Mouse (Mus musculus) CH12.LX (cell line): Measurements from ENCODE around the gene Iqcn. TPM values are rescaled to one million over a fixed set of nuclear protein-coding genes. Genes with fewer than 3 reads are reported as not detected.
A peak's percentile ranks its signal among the peaks of the same experiment; 100 is the strongest.

Experiments
- DNase-seq: peaks from one replicate; pipeline ENCODE4 v3.0.0-alpha.2; 2013; ENCODE audit errors: extremely low read depth
- H3K27ac ChIP-seq: 2 replicates; pipeline ENCODE4 v1.5.1; 2012; ENCODE audit warnings: low read depth, mild to moderate bottlenecking, control low read depth, moderate library complexity; ENCODE audit not compliant: insufficient read depth
- H3K27me3 ChIP-seq: replicated peaks from 2 replicates; pipeline ENCODE3; 2012; ENCODE audit warnings: inconsistent platforms
- H3K36me3 ChIP-seq, 2 experiments: replicated peaks in 1 of 2; 2 replicates each; pipeline versions ENCODE3 to v1.6.1; 2012; ENCODE audit warnings: inconsistent platforms in 1 of 2, low read length in 1 of 2, mild to moderate bottlenecking in 1 of 2, mixed read lengths in 1 of 2, moderate library complexity in 1 of 2; ENCODE audit not compliant: control insufficient read depth in 1 of 2, insufficient read depth in 1 of 2
- H3K4me1 ChIP-seq, 2 experiments: 2 replicates each; pipeline ENCODE4 v1.6.1; 2012; ENCODE audit warnings: inconsistent platforms in 1 of 2, moderate library complexity in 1 of 2; ENCODE audit not compliant: insufficient read depth in 2 of 2, control insufficient read depth in 1 of 2
- H3K4me2 ChIP-seq: 2 replicates; pipeline ENCODE4 v1.6.1; 2012; ENCODE audit warnings: low read depth, mild to moderate bottlenecking, control low read depth; ENCODE audit not compliant: poor library complexity, insufficient read depth, severe bottlenecking
- H3K4me3 ChIP-seq, 3 experiments: fragments of 150-350 bp in 1 of 3; sonication (generic) in 1 of 3; replicated peaks in 1 of 3; 2 replicates each; pipeline versions ENCODE3 to v1.5.1; 2011 to 2012; ENCODE audit warnings: low read depth in 2 of 3, low read length in 2 of 3, mild to moderate bottlenecking in 2 of 3, moderate library complexity in 2 of 3, control low read depth in 1 of 3, improper control_type of control experiment in 1 of 3, inconsistent platforms in 1 of 3, mixed read lengths in 1 of 3; ENCODE audit not compliant: poor library complexity in 1 of 3
- H3K79me2 ChIP-seq: replicated peaks from 2 replicates; pipeline ENCODE4 v1.6.1; 2012; ENCODE audit warnings: mild to moderate bottlenecking, moderate library complexity; ENCODE audit not compliant: control insufficient read depth, poor library complexity, insufficient read depth, severe bottlenecking; ENCODE audit errors: extremely low read depth
- H3K9ac ChIP-seq: 2 replicates; pipeline ENCODE4 v1.6.1; 2012; ENCODE audit warnings: low read depth, mild to moderate bottlenecking, control low read depth, moderate library complexity; ENCODE audit not compliant: insufficient read depth
- H3K9me3 ChIP-seq: replicated peaks from 2 replicates; pipeline ENCODE3; 2012; ENCODE audit warnings: low read length, inconsistent platforms, mixed read lengths
- CHD2 ChIP-seq: IDR thresholded peaks from 2 replicates; pipeline ENCODE4 v1.6.1; 2011; ENCODE audit warnings: low read length, improper control_type of control experiment
- CTCF ChIP-seq, 2 experiments: IDR thresholded peaks in 1 of 2; conservative IDR thresholded peaks in 1 of 2; 2 replicates each; pipeline ENCODE4 v1.5.1; 2011 to 2012; ENCODE audit warnings: low read depth in 2 of 2, low read length in 2 of 2, improper control_type of control experiment in 1 of 2, inconsistent platforms in 1 of 2, mild to moderate bottlenecking in 1 of 2, moderate library complexity in 1 of 2
- E2F4 ChIP-seq: IDR thresholded peaks from 2 replicates; pipeline ENCODE4 v1.6.1; 2011; ENCODE audit warnings: low read depth, low read length, improper control_type of control experiment; ENCODE audit not compliant: insufficient replicate concordance
- EP300 ChIP-seq: IDR thresholded peaks from 2 replicates; pipeline ENCODE4 v1.6.1; 2011; ENCODE audit warnings: low read length, improper control_type of control experiment
- ETS1 ChIP-seq: conservative IDR thresholded peaks from 2 replicates; pipeline ENCODE4 v1.6.1; 2012; ENCODE audit warnings: low read depth, mild to moderate bottlenecking, inconsistent platforms, low read length, improper control_type of control experiment, moderate library complexity
- GABPA ChIP-seq: IDR thresholded peaks from 2 replicates; pipeline ENCODE4 v1.6.1; 2012; ENCODE audit warnings: low read depth, low read length, improper control_type of control experiment, inconsistent platforms; ENCODE audit not compliant: insufficient replicate concordance
- KAT2A ChIP-seq: IDR thresholded peaks from 2 replicates; pipeline ENCODE4 v1.6.1; 2012; ENCODE audit warnings: low read length, improper control_type of control experiment, inconsistent platforms; ENCODE audit not compliant: insufficient replicate concordance
- MAX ChIP-seq: IDR thresholded peaks from 2 replicates; pipeline ENCODE4 v1.6.1; 2011; ENCODE audit warnings: low read length, improper control_type of control experiment
- NRF1 ChIP-seq: IDR thresholded peaks from 2 replicates; pipeline ENCODE4 v1.6.1; 2014; ENCODE audit warnings: low read depth, mild to moderate bottlenecking, inconsistent platforms, low read length, improper control_type of control experiment, moderate library complexity
- PAX5 ChIP-seq: IDR thresholded peaks from 2 replicates; pipeline ENCODE4 v1.6.1; 2012; ENCODE audit warnings: low read length, inconsistent platforms, mixed read lengths
- RCOR1 ChIP-seq: conservative IDR thresholded peaks from 2 replicates; pipeline ENCODE4 v1.6.1; 2012; ENCODE audit warnings: low read depth, mild to moderate bottlenecking, inconsistent platforms, low read length, improper control_type of control experiment
- SMC3 ChIP-seq: IDR thresholded peaks from 2 replicates; pipeline ENCODE4 v1.6.1; 2011; ENCODE audit warnings: low read depth, low read length, improper control_type of control experiment
- USF2 ChIP-seq: conservative IDR thresholded peaks from 2 replicates; pipeline ENCODE4 v1.6.1; 2011; ENCODE audit warnings: low read depth, low read length, improper control_type of control experiment
- ZC3H11A ChIP-seq: IDR thresholded peaks from 2 replicates; pipeline ENCODE4 v1.6.1; 2012; ENCODE audit warnings: low read depth, mild to moderate bottlenecking, inconsistent platforms, low read length, improper control_type of control experiment
- ZMIZ1 ChIP-seq: IDR thresholded peaks from 2 replicates; pipeline ENCODE4 v1.6.1; 2012; ENCODE audit warnings: low read depth, mild to moderate bottlenecking, inconsistent platforms, low read length, improper control_type of control experiment
- ZNF384 ChIP-seq: IDR thresholded peaks from 2 replicates; pipeline ENCODE4 v1.6.1; 2012; ENCODE audit warnings: low read depth, low read length, improper control_type of control experiment, inconsistent platforms
- dilution Hi-C: fragments of 300-500 bp; cut with MboI; formaldehyde crosslinking; loops from 2 replicates; pipeline ENCODE4 v1.14.3; 2020; ENCODE audit warnings: low sequenced_read_pairs; ENCODE audit not compliant: extremely low pct_unique_long_range_greater_than_20kb, extremely low pct_ligation_motif_present
- in situ Hi-C: fragments of 300-500 bp; cut with MboI; formaldehyde crosslinking; loops from 3 replicates; pipeline ENCODE4 v1.14.3; 2019; ENCODE audit warnings: low sequenced_read_pairs, low pct_ligation_motif_present, low pct_unique_long_range_greater_than_20kb, mixed read lengths
- polyA plus RNA-seq: library from polyadenylated mRNA; unstranded; fragments of >175 nt; gene quantifications from 2 replicates; pipeline ENCODE4 v1.2.1, GENCODE M21; 2012; ENCODE audit warnings: low read depth; ENCODE audit not compliant: insufficient read length
- total RNA-seq, 2 experiments: library from RNA; depleted of rRNA; stranded (reverse); fragments of 300-350 nt in 1 of 2; fragments of >200 nt in 1 of 2; gene quantifications; 2 replicates each; pipeline ENCODE4 v1.2.3; 2012 to 2014

Iqcn gene
- total and polyA plus RNA-seq, 3 experiments, result 0.07 TPM; not detected in 2

- TF ChIP-seq RCOR1 (no peak), ETS1 (no peak), KAT2A (no peak), CTCF (conservative IDR thresholded peaks at IDR 0.05 in 1 of 2, IDR thresholded peaks at IDR 0.05 in 1 of 2; ENCODE audit: low read depth in 2 of 2, low read length in 2 of 2) (peak; percentile 77 to 95), GABPA (no peak), USF2 (no peak), ZMIZ1 (no peak), EP300 (no peak), ZC3H11A (peak; percentile 96), MAX (peak; percentile 39; the same call in 1 of the 2 replicates)
- TF ChIP-seq, all 38 proteins: peak for 7
Measured at GRCm38 (mm10) chr8:70720739-70721138, 17.5 kb downstream of the Iqcn start (continued).

GRCm38 (mm10) chr8:70721601-70722000 is 18.3 kb downstream of the Iqcn start:
- Histone ChIP-seq H3K9ac (no peak overlapping the region), H3K4me2 (no peak overlapping the region), H3K79me2 (no peaks in the 10 kb centered on the region), H3K9me3 (no peaks in the 10 kb centered on the region), H3K4me1 (peaks cover 6 to 33% of the 10 kb centered on the region in 2 experiments), H3K27ac (no peak overlapping the region), H3K36me3 (no peaks in the 10 kb centered on the region), H3K4me3 (no peak overlapping the region), H3K27me3 (peaks cover 12% of the 10 kb centered on the region)
- dilution Hi-C loops, result no loop called here
- no peak for DNase-seq
- in situ Hi-C loops, result no loop called here
- TF ChIP-seq NRF1 (no peak), E2F4 (no peak), SMC3 (no peak), CTCF (conservative IDR thresholded peaks at IDR 0.05 in 1 of 2, IDR thresholded peaks at IDR 0.05 in 1 of 2; ENCODE audit: low read depth in 2 of 2, low read length in 2 of 2) (no peak), KAT2A (no peak)

- TF ChIP-seq ZNF384, result no peak
- 0 out of 2 replicates have a peak, but pooled peaks have one; percentile 26 for TF ChIP-seq CHD2
- 0 out of 2 replicates have a peak, but pooled peaks have one; percentile 41 for TF ChIP-seq PAX5
- no peak within 1 kb of the TSS for H3K4me3 ChIP-seq
- dilution Hi-C loops, result no loop called here
- no peaks in the 10 kb centered on the region for H3K9me3 ChIP-seq
- H3K27ac ChIP-seq, result no peak within 1 kb of the TSS
- no peaks in the 10 kb centered on the region for H3K36me3 ChIP-seq
- no peaks in the 10 kb centered on the region for H3K79me2 ChIP-seq
- peaks cover 4% of the 10 kb centered on the region for H3K27me3 ChIP-seq
- H3K4me2 ChIP-seq, result no peak within 1 kb of the TSS
- peaks cover 6 to 30% of the 10 kb centered on the region in 2 experiments; a peak in 3 of 4 replicates for H3K4me1 ChIP-seq
- in situ Hi-C loops, result no loop called here
- H3K9ac ChIP-seq, result no peak within 1 kb of the TSS
- DNase-seq, result no peak
Measured at GRCm38 (mm10) chr8:70723486-70724210, 20.4 kb downstream of the Iqcn start, which contains the start of gene Pde4c. TSS of gene Pde4c (plus strand) at chr8:70723720.
